Mouse (Mus musculus) brain, embryonic 14.5 days (tissue): ENCODE measurements around the gene Hectd4.
"Not testable (repeated sequence)": the region's sequence is repeated elsewhere in the genome, so short reads cannot be mapped to it uniquely, and the experiment has no call there.

Experiments
- CTCF ChIP-seq: fragments of 200-500 bp; IDR thresholded peaks from 2 replicates; pipeline ENCODE4 v1.5.1; 2012; ENCODE audit warnings: inconsistent platforms, mild to moderate bottlenecking, moderate library complexity, borderline replicate concordance; ENCODE audit not compliant: insufficient read depth, insufficient read length; ENCODE audit errors: extremely low read depth
- POLR2A ChIP-seq: fragments of 200-500 bp; IDR thresholded peaks from 2 replicates; pipeline ENCODE4 v1.6.1; 2012; ENCODE audit warnings: mild to moderate bottlenecking, inconsistent platforms, borderline replicate concordance; ENCODE audit not compliant: poor library complexity, insufficient read depth, insufficient read length, severe bottlenecking; ENCODE audit errors: extremely low read depth

GRCm38 (mm10) chr5:121376972-121377371 lies 157.0 kb downstream of the Hectd4 start:
- TF ChIP-seq CTCF, POLR2A: not testable (repeated sequence)
